In the genomic region with DNA sequence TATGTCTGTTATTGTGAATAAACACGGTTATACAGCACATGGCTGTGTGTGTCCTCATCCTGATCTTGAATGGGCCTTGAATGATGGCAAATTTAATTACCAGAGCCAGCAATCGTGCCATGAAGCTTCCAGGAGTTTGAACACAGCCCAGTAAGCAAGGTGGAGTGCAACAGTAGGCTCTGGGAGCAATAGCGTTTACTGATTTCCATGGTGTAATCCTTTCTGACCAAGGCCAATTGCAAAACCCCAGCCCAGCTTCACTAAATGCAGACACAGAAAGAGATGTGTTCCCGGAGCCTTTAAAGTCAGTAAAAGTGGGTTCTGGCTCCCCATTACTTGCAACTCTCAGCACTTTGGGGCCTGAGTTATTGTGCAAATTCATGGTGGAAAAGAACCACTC, we compare ENCODE assay signal across 31 mouse cellular contexts.
"Had no signal": no experiment of that assay in that cellular context is flagged by ENCODE, and none has a peak within 500 bp of the region (broad histone marks: within the 10 kb centered on the region; RNA-seq: fewer than 3 reads in every experiment).

No protein-coding gene starts in this region.

- ATAC-seq: liver, embryonic 12.5 days; liver, postnatal 0 days; lung, postnatal 0 days; midbrain, embryonic 13.5 days; midbrain, embryonic 15.5 days; midbrain, embryonic 16.5 days had no signal

- DNase-seq: left cerebral cortex, postnatal 4 days; liver, embryonic 13.5 days; liver, postnatal 0 days; lung, adult 18-20 months; lung, adult 2 months; lung, embryonic 14.5 days; lung, postnatal 10 days; lung, postnatal 14 days; lung, postnatal 36 days; lung, postnatal 4 days; midbrain, embryonic 14.5 days had no signal

- H3K36me3 ChIP-seq: liver, embryonic 15.5 days; midbrain, embryonic 12.5 days; midbrain, embryonic 13.5 days; midbrain, embryonic 15.5 days had no signal

- H3K27me3 ChIP-seq: limb, embryonic 12.5 days; limb, embryonic 13.5 days; limb, embryonic 15.5 days; liver, embryonic 12.5 days; liver, embryonic 13.5 days; liver, embryonic 15.5 days; lung, embryonic 15.5 days; megakaryocyte, embryonic 14.5 days; midbrain, embryonic 12.5 days; midbrain, embryonic 13.5 days; midbrain, embryonic 15.5 days; neural tube, embryonic 12.5 days had no signal

- H3K4me3 ChIP-seq: limb, embryonic 10.5 days; limb, embryonic 12.5 days; limb, embryonic 13.5 days; limb, embryonic 15.5 days; liver, embryonic 12.5 days; liver, embryonic 13.5 days; liver, embryonic 15.5 days; lung, embryonic 15.5 days; megakaryocyte, embryonic 14.5 days; midbrain, embryonic 10.5 days; midbrain, embryonic 12.5 days; midbrain, embryonic 13.5 days; midbrain, embryonic 15.5 days; myocyte; neural tube, embryonic 12.5 days had no signal

- H3K4me1 ChIP-seq: limb, embryonic 10.5 days; limb, embryonic 12.5 days; limb, embryonic 13.5 days; limb, embryonic 15.5 days; liver, embryonic 15.5 days; lung, embryonic 15.5 days; midbrain, embryonic 12.5 days; midbrain, embryonic 13.5 days; midbrain, embryonic 15.5 days; neural tube, embryonic 12.5 days had no signal

- H3K9ac ChIP-seq: limb, embryonic 12.5 days; limb, embryonic 13.5 days; limb, embryonic 15.5 days; liver, embryonic 12.5 days; liver, embryonic 13.5 days; liver, embryonic 14.5 days; liver, embryonic 15.5 days; liver, postnatal 0 days; lung, embryonic 14.5 days; lung, embryonic 15.5 days; midbrain, embryonic 12.5 days; midbrain, embryonic 13.5 days; midbrain, embryonic 15.5 days; neural tube, embryonic 12.5 days had no signal

- H3K9me3 ChIP-seq: limb, embryonic 10.5 days; limb, embryonic 12.5 days; limb, embryonic 13.5 days; limb, embryonic 15.5 days; liver, embryonic 12.5 days; liver, embryonic 13.5 days; liver, embryonic 15.5 days; lung, embryonic 15.5 days; megakaryocyte, embryonic 14.5 days; midbrain, embryonic 10.5 days; midbrain, embryonic 12.5 days; midbrain, embryonic 13.5 days; midbrain, embryonic 15.5 days; neural tube, embryonic 12.5 days had no signal

- H3K27ac ChIP-seq: limb, embryonic 10.5 days; limb, embryonic 12.5 days; limb, embryonic 13.5 days; limb, embryonic 15.5 days; liver, embryonic 12.5 days; liver, embryonic 13.5 days; liver, embryonic 14.5 days; liver, embryonic 15.5 days; lung, embryonic 15.5 days; macrophage; midbrain, embryonic 10.5 days; midbrain, embryonic 12.5 days; midbrain, embryonic 13.5 days; midbrain, embryonic 15.5 days; neural tube, embryonic 12.5 days had no signal

- H3K4me2 ChIP-seq: limb, embryonic 12.5 days; limb, embryonic 13.5 days; limb, embryonic 15.5 days; liver, embryonic 11.5 days; liver, embryonic 12.5 days; liver, embryonic 13.5 days; liver, embryonic 15.5 days; lung, embryonic 14.5 days; lung, embryonic 15.5 days; midbrain, embryonic 11.5 days; midbrain, embryonic 12.5 days; midbrain, embryonic 13.5 days; midbrain, embryonic 15.5 days; neural tube, embryonic 12.5 days had no signal
